Mouse (Mus musculus) testis, adult 2 months (tissue): Measurements from ENCODE around the gene Eefsec.

Experiments used
- CTCF ChIP-seq: fragments of 200-500 bp; IDR thresholded peaks from 2 replicates; pipeline ENCODE4 v1.5.1; 2012; ENCODE audit warnings: low read depth, mild to moderate bottlenecking, inconsistent platforms, low read length, moderate library complexity; ENCODE audit not compliant: control insufficient read depth, insufficient read depth, insufficient replicate concordance
- POLR2A ChIP-seq: fragments of 200-500 bp; IDR thresholded peaks from 2 replicates; pipeline ENCODE4 v1.6.1; 2012; ENCODE audit warnings: low read depth, mild to moderate bottlenecking, inconsistent platforms, low read length, moderate library complexity; ENCODE audit not compliant: control insufficient read depth

GRCm38 (mm10) chr6:88321253-88321652 is 125.1 kb downstream of the Eefsec start:
- TF ChIP-seq POLR2A: no peak
- TF ChIP-seq CTCF: no peak
